Comparison of ENCODE assay signal across 8 mouse cellular contexts in genomic region chr5:114667228-114667856, GRCm38 (mm10). TPM values are rescaled to one million over a fixed set of nuclear protein-coding genes. Genes with fewer than 3 reads are reported as not detected.
DNase-seq lines count a peak whose midpoint lies in the region; ATAC-seq and TF ChIP-seq lines count a peak whose summit lies in the region.

No protein-coding gene starts in this region.

- peaks cover 6% of the 10 kb centered on the region; the same call in 1 of the 2 replicates for H3K36me3 ChIP-seq in heart, embryonic 12.5 days
- peaks cover 4% of the 10 kb centered on the region; the same call in 1 of the 2 replicates for H3K36me3 ChIP-seq in kidney, postnatal 0 days (ENCODE audit: insufficient read depth, low read length)
- H3K36me3 ChIP-seq in liver, embryonic 11.5 days (ENCODE audit: control insufficient read depth, insufficient read depth, low read length), result no peaks in the 10 kb centered on the region
- H3K36me3 ChIP-seq in stomach, embryonic 14.5 days (ENCODE audit: control insufficient read depth, insufficient read depth, low read length), result no peaks in the 10 kb centered on the region

- H3K4me3 ChIP-seq in heart, embryonic 12.5 days, result peak overlapping the region; percentile 44
- H3K4me3 ChIP-seq in kidney, postnatal 0 days (replicated peaks; ENCODE audit: low read depth, low read length), result peak overlapping the region; percentile 13; the same call in 1 of the 2 replicates
- H3K4me3 ChIP-seq in liver, embryonic 11.5 days (ENCODE audit: low read depth, low read length), result peak overlapping the region; percentile 38
- peak overlapping the region; percentile 16 for H3K4me3 ChIP-seq in stomach, embryonic 14.5 days (ENCODE audit: low read depth, low read length)

- no peak overlapping the region for H3K9ac ChIP-seq in heart, embryonic 12.5 days
- H3K9ac ChIP-seq in kidney, postnatal 0 days (ENCODE audit: low read depth, low read length), result peak overlapping the region; percentile 10; the same call in 1 of the 2 replicates
- H3K9ac ChIP-seq in liver, embryonic 11.5 days (ENCODE audit: low read depth, low read length), result no peak overlapping the region
- no peak overlapping the region for H3K9ac ChIP-seq in stomach, embryonic 14.5 days (replicated peaks; ENCODE audit: low read depth, low read length)

- TF ChIP-seq CTCF in kidney, postnatal 0 days (IDR thresholded peaks at IDR 0.05; ENCODE audit: low read depth), result peak; percentile 100

- peaks cover 7% of the 10 kb centered on the region; the same call in 1 of the 2 replicates for H3K27me3 ChIP-seq in heart, embryonic 12.5 days (replicated peaks)
- no peaks in the 10 kb centered on the region for H3K27me3 ChIP-seq in kidney, postnatal 0 days (ENCODE audit: insufficient read depth, low read length)
- no peaks in the 10 kb centered on the region for H3K27me3 ChIP-seq in liver, embryonic 11.5 days (replicated peaks; ENCODE audit: control insufficient read depth, insufficient read depth, low read length)
- no peaks in the 10 kb centered on the region for H3K27me3 ChIP-seq in stomach, embryonic 14.5 days (ENCODE audit: control insufficient read depth, insufficient read depth, low read length)

- H3K4me1 ChIP-seq in heart, embryonic 12.5 days (replicated peaks), result no peaks in the 10 kb centered on the region
- no peaks in the 10 kb centered on the region for H3K4me1 ChIP-seq in kidney, postnatal 0 days (replicated peaks; ENCODE audit: insufficient read depth, low read length)
- H3K4me1 ChIP-seq in liver, embryonic 11.5 days (replicated peaks; ENCODE audit: control insufficient read depth, insufficient read depth, low read length), result no peaks in the 10 kb centered on the region
- H3K4me1 ChIP-seq in stomach, embryonic 14.5 days (ENCODE audit: control insufficient read depth, insufficient read depth, low read length), result no peaks in the 10 kb centered on the region

- peak; percentile 100 for DNase-seq in B cell, adult 2 months
- peak; percentile 98 for DNase-seq in brain, adult 2 months (ENCODE audit: low read depth, low spot score)
- peak; percentile 97 for DNase-seq in kidney, postnatal 0 days (ENCODE audit: low spot score)
- DNase-seq in liver, embryonic 11.5 days (ENCODE audit: low spot score), result peak; percentile 100
- peak; percentile 100 for DNase-seq in naive thymus-derived CD4-positive, alpha-beta T cell, adult 2 months (ENCODE audit: low read depth)

- peak overlapping the region; percentile 62; the same call in 1 of the 2 replicates for H3K27ac ChIP-seq in heart, embryonic 12.5 days (ENCODE audit: poor library complexity, severe bottlenecking)
- H3K27ac ChIP-seq in kidney, postnatal 0 days, result peak overlapping the region; percentile 54
- peak overlapping the region; percentile 56 for H3K27ac ChIP-seq in liver, embryonic 11.5 days (ENCODE audit: low read depth, low read length)
- H3K27ac ChIP-seq in stomach, embryonic 14.5 days (ENCODE audit: low read length), result no peak overlapping the region

- peak; percentile 98 for ATAC-seq in erythroblast, adult 5-6 weeks (replicated peaks; ENCODE audit: low FRiP score, poor library complexity, severe bottlenecking)
- ATAC-seq in heart, embryonic 12.5 days (ENCODE audit: insufficient number of reproducible peaks, low FRiP score), result peak; percentile 93
- ATAC-seq in kidney, postnatal 0 days (replicated peaks; ENCODE audit: low FRiP score, low read depth), result peak; percentile 88
- ATAC-seq in liver, embryonic 11.5 days (replicated peaks; ENCODE audit: low FRiP score), result peak; percentile 95
- ATAC-seq in stomach, embryonic 14.5 days (ENCODE audit: insufficient number of reproducible peaks, insufficient read depth, low FRiP score, low read depth), result peak; percentile 91

- WGBS in heart, embryonic 12.5 days, result 3% methylated on average over 36 of the region's 36 CpGs
- WGBS in kidney, postnatal 0 days, result 3% methylated on average over 36 of the region's 36 CpGs
- 3% methylated on average over 36 of the region's 36 CpGs for WGBS in liver, embryonic 11.5 days
- 2% methylated on average over 36 of the region's 36 CpGs for WGBS in stomach, embryonic 14.5 days

- H3K9me3 ChIP-seq in heart, embryonic 12.5 days (replicated peaks), result no peaks in the 10 kb centered on the region
- H3K9me3 ChIP-seq in kidney, postnatal 0 days (replicated peaks; ENCODE audit: low read length), result no peaks in the 10 kb centered on the region
- H3K9me3 ChIP-seq in liver, embryonic 11.5 days (ENCODE audit: control insufficient read depth, low read length), result no peaks in the 10 kb centered on the region
- no peaks in the 10 kb centered on the region for H3K9me3 ChIP-seq in stomach, embryonic 14.5 days (ENCODE audit: control insufficient read depth, low read depth, low read length)

- H3K4me2 ChIP-seq in heart, embryonic 12.5 days, result peak overlapping the region; percentile 70
- peak overlapping the region; percentile 55 for H3K4me2 ChIP-seq in kidney, postnatal 0 days (ENCODE audit: low read length)
- H3K4me2 ChIP-seq in liver, embryonic 11.5 days, result peak overlapping the region; percentile 75
- peak overlapping the region; percentile 41 for H3K4me2 ChIP-seq in stomach, embryonic 14.5 days (replicated peaks; ENCODE audit: low read depth, low read length)

RNA-seq across cellular contexts. Expression of gene Trpv4, which starts 9.1 kb away (rescaled TPM):
- 0.42 TPM in 1 of 2 replicates, not detected in the other for total RNA-seq in erythroblast, adult 5-6 weeks (2015; ENCODE audit: low replicate concordance)
- total RNA-seq in erythroblast, adult 5-6 weeks (2017; ENCODE audit: low replicate concordance), result not detected in 2 replicates
- polyA plus RNA-seq in heart, embryonic 12.5 days (2016; fragmentation: Nextera tagmentation; extraction: Ambion mirVana), result 0.95 and 0.96 TPM in 2 replicates
- polyA plus RNA-seq in kidney, postnatal 0 days (2015; fragmentation: Nextera tagmentation; extraction: Ambion mirVana), result 31.3 and 35.6 TPM in 2 replicates
- polyA plus RNA-seq in liver, embryonic 11.5 days (2014; fragmentation: Nextera tagmentation; extraction: Ambion mirVana), result 0.56 and 0.78 TPM in 2 replicates
- polyA plus RNA-seq in stomach, embryonic 14.5 days (2014; fragmentation: Nextera tagmentation; extraction: Ambion mirVana), result 1.5 and 1.9 TPM in 2 replicates

RNA-seq across cellular contexts. Expression of gene Gltp, which starts 23.4 kb away (rescaled TPM):
- 54.8 and 68.4 TPM in 2 replicates for total RNA-seq in erythroblast, adult 5-6 weeks (2015; ENCODE audit: low replicate concordance)
- 13.0 and 31.2 TPM in 2 replicates for total RNA-seq in erythroblast, adult 5-6 weeks (2017; ENCODE audit: low replicate concordance)
- 55.3 and 56.5 TPM in 2 replicates for polyA plus RNA-seq in heart, embryonic 12.5 days (2016; fragmentation: Nextera tagmentation; extraction: Ambion mirVana)
- 65.0 and 70.3 TPM in 2 replicates for polyA plus RNA-seq in kidney, postnatal 0 days (2015; fragmentation: Nextera tagmentation; extraction: Ambion mirVana)
- 51.3 and 53.4 TPM in 2 replicates for polyA plus RNA-seq in liver, embryonic 11.5 days (2014; fragmentation: Nextera tagmentation; extraction: Ambion mirVana)
- 81.6 and 87.4 TPM in 2 replicates for polyA plus RNA-seq in stomach, embryonic 14.5 days (2014; fragmentation: Nextera tagmentation; extraction: Ambion mirVana)

RNA-seq across cellular contexts. Expression of gene Tchp, which starts 40.2 kb away (rescaled TPM):
- 1.2 and 4.4 TPM in 2 replicates for total RNA-seq in erythroblast, adult 5-6 weeks (2015; ENCODE audit: low replicate concordance)
- 2.0 and 4.5 TPM in 2 replicates for total RNA-seq in erythroblast, adult 5-6 weeks (2017; ENCODE audit: low replicate concordance)
- 9.1 and 9.4 TPM in 2 replicates for polyA plus RNA-seq in heart, embryonic 12.5 days (2016; fragmentation: Nextera tagmentation; extraction: Ambion mirVana)
- 10.2 and 12.2 TPM in 2 replicates for polyA plus RNA-seq in kidney, postnatal 0 days (2015; fragmentation: Nextera tagmentation; extraction: Ambion mirVana)
- polyA plus RNA-seq in liver, embryonic 11.5 days (2014; fragmentation: Nextera tagmentation; extraction: Ambion mirVana), result 7.9 and 11.4 TPM in 2 replicates
- 11.9 and 14.1 TPM in 2 replicates for polyA plus RNA-seq in stomach, embryonic 14.5 days (2014; fragmentation: Nextera tagmentation; extraction: Ambion mirVana)

Comparison
In these comparisons a context has a peak if more than half of its experiments do, and no peak if none do; other contexts are left out.
1. RNA of gene Trpv4, which starts 9.1 kb away (polyA plus RNA-seq): 31.3 to 35.6 TPM in kidney, postnatal 0 days; 1.5 to 1.9 TPM in stomach, embryonic 14.5 days, 0.95 to 0.96 TPM in heart, embryonic 12.5 days and 0.56 to 0.78 TPM in liver, embryonic 11.5 days; every median in the first group is over 10 times any median in the second.
2. Peak in every context shown above with its lines, with median percentiles within 50 percentile points of each other: DNase-seq, ATAC-seq, H3K4me2 ChIP-seq and H3K4me3 ChIP-seq.